Mouse (Mus musculus) testis, postnatal 10 days (tissue): Measurements from ENCODE around the gene Foxk2.
A peak's percentile ranks its signal among the peaks of the same experiment; 100 is the strongest.

Experiments
- DNase-seq: peaks from one replicate; pipeline ENCODE4 v3.0.0; 2021; ENCODE audit warnings: low spot score

Foxk2 gene

DNA sequence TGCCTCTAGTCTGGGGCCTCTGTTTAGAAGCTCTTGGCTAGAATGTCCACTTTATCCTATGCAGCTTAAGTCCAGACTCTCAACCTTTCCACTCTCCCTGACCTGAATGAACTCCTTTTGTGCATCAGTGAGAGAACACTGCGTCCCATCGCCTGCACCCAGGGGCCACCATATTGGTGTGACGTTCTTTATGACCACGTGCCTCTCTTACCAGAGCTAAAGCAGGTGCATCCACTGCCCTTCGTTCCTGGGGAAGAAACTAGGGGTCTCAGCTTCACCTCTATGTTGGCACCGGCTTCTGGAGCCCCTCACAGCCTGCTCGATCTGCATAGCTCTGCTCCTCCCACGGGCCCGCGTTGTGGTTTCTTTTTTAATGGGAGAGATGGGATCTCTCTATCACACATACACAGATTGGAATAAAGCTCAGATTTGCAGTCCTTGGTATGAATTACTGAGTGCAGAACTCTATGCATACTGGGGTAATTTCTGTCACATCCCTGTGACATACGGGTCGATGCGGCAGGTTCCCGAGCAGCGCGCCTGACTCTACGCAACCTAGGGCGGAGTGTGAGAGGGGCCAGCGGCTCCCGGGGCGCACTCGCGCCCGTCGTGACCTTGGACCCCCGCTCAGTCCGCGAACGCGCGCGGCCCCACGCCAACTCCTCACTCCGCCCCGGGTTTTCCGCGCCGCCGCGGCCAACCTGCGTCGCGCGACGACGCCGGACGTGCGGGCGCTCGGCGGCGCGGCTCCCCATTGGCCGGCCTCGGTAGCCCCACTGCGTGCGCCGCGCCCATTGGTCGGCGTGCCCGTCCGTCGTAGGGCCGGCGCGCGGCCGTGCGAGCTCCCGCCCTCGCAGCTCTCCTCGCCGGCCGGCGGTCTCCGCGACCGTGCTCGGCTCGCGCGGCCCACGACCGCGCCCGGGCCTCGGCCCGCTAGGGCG, at the start of gene Foxk2:
Gene Foxk2, plus strand, starts transcription at position 831 of the 941 bp plus-strand sequence.
- peak; percentile 97 for DNase-seq

DNA sequence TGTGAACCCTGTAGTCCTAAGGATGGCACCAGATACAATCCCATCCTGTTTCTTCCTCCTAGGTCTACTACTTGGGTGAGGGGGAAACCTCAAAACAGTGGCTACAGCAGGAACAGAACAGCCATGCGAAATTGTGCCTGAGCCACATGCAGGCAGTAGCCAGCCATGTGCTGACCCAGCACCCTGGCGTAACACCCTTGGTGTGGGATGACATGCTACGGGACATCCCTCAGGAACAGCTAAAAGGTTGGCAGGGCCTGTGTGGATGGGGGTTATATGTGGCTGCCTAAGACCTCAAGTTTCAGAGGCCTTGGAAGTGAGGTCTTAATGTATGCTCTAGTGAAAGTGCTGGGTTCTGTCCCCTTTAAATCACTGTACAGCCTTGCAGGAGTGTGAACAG, 43.0 kb upstream of the Foxk2 start:
- no peak for DNase-seq

DNA sequence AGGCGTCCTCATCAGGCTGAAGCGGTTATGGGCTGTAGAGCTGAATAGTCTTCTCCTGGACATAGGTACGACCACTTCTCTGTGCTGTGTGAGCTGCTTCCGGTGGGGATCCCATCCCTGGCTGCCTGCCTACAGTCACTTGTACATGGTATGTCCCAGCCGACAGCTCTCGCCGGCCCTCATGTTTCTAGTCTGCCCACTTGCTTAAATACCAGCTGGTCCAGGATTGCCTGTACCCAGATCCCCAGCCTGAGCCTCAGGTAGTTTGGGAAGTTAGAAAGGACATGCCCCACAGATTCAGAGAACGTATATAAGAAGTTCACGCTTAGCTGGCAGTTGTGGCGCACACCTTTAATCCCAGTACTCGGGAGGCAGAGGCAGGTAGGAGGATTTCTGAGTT, 40.0 kb upstream of the Foxk2 start:
- no peak for DNase-seq

DNA sequence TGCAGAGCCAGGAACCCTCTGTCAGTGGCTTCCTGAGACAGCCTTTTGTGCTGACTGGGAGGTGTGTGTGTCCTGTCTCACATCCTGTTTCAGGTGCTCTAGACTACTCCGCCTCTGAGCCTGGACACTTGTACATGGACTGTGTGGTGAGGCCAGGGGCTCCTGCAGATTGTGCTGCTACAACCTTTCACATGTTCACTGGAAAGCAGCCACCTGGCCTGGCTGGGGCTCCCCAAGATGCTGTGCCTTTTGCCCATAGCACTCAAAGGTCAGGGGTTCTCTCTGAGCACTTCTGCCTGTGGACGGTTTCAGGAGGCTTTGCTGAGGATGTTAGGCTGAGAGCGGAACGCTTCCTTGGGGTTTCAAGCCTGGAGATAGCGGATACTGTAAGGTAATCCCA, 39.0 kb upstream of the Foxk2 start:
- no peak for DNase-seq

DNA sequence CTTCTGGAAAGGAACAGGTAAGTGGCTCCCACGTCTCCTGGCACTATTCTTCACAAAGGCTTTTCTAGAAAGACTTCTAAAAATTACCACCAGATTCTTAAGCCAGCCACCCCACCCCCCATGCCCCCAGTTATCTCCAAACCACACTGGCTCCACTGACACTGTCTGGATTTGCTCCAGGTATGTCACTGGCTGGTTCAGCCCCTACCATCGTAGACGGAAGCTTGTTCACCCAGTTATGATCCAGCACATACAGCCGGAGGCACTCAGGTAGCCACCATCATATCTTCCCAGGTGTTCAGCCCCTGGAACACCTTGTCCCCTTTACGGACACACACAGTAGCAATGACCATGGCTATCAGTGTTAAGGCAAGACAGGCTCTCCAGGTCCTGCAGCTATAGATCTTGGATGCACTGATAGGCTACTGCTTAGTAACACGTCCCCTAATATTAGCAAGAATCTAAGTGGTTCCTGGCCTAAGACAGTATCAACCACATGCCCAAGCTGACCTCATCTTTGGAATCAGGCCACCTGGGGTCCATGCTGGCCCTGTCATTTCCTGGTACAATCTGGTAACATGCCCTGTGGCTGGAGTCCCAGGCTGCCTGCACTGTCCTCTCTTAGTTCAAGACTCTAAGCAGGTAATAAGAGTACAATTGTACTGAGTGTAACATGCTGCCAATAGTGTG, 38.3 kb upstream of the Foxk2 start:
- no peak for DNase-seq

DNA sequence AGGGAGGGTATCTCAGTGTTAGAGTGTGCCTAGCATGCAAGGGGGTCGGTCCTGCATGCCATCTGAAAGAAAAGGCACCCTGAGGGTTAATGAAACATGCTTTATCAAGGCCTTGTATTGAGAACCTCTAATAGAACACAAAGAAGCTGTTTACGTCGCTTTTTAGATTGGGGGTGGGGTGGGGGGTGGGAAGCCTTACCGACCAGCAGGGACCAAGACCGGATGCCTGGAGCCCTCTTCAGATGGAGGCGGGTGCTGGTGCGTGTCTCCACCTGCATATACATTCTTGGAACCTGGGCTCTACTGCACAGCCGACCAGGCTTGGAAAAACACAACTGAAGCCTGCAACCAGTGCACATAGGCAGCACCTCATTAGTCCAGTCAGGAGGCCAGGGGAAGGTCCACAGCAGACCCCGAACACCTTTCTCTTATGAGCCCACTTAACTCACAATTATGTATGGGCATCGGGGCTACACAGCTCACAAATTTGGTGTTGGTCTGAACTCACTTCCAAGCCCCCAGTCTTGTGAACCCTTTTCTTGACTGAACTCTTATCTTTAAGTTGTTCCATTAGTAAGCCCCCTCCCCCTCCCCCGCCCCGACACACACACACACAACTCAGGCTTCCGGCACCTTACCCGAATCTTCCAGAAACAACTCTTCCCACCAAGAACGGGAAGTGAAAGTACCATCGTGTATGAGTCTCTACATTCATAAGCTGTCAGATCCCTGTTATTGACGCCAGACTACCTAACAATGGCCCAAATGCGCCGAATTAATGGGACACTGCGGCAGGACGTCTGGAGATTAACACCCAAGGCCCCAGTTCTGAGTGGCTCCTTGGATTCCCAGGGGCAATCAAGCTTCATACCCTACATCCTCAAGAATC, 31.4 kb upstream of the Foxk2 start:
- no peak for DNase-seq

DNA sequence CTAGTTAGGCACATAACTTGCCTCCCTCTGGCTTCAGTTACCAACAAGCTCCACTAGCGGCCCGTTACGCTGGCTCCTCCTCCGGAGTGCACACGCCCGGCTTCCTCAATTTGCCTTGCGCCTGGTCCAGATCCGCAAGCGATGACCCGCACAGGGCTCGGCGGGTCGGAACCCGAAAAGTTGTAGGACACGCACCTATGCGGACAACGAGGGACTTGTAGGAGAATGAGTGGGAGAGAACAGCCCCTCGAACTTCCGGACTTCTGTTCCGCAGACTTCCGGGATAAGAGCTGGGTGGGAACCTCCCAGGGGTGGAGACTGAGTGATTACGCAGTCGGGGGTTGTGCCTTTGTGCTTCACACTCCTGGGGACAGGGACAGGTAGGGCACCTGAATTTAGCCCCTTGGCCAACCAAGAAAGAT, 30.8 kb upstream of the Foxk2 start, which contains the start of gene Cybc1:
Gene Cybc1, minus strand, starts transcription at position 305 of the 422 bp plus-strand sequence.
- DNase-seq, result peak; percentile 72

DNA sequence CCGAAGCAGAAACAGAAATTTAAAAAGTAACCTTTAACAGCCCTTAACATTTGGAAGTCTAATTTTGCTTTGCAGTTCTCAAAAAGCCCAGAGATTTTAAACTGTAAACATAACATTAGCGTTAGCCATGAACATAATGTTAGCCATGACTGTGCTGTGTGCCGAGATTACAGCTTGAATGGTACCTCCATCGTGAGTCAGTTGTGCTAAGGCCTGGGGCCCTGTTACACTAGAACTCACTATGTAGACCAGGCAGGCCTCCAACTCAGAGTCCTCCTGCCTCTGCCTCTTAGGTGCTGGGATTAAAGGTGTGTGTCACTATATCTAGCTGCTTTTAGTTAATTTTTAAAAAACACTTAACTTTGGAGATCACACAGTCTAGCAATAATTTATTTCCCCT, 28.6 kb upstream of the Foxk2 start:
- no peak for DNase-seq

DNA sequence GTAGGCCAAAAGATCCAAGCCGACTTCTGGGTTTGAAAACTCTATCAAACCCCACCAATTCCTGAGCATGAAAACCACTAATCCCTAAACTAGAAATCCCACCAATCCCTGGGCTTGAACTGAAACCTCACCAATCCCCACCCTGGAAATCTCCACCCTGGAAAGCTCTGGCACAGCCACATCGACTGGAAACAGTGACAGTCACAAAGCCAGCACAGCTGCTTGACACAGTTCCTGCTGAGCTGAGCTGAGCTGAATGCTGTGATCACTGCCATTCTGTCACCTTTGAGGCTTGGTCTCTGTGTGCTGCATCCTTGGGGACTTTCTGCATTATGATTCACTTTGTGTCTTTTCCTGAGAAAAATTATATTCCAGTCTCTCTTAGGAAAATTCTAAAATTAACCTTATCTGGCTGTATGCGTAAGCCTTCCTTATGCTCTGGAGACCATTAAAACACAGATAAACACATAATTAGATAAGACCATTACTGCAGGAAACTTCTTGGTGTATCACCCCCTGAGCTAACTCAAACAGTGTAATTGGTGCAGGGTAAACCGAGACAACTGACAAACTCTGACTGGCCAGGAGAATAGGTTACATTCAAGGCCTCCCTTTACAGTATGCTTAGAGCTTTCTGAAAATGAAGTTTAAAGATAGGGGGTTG, 28.0 kb upstream of the Foxk2 start:
- DNase-seq, result no peak

DNA sequence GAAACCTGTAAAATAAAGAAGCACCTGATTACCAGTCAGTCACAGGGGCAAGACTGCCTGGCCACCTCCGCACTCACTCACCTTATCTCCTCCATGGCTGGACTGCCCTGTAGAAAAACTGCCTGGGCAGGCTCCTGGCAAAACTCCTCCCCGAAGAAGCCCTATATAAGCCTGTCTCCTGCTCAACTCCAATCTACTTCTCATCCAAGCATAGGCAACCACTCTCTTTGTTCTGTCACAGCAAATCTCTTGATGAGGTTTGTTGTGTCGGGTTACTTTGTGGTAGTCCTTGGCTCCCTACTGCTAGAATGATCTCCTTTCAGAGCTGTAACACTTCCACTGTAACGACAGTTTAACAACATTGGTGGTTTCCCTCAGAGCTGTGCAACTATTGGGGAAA, 27.1 kb upstream of the Foxk2 start:
- DNase-seq, result no peak

DNA sequence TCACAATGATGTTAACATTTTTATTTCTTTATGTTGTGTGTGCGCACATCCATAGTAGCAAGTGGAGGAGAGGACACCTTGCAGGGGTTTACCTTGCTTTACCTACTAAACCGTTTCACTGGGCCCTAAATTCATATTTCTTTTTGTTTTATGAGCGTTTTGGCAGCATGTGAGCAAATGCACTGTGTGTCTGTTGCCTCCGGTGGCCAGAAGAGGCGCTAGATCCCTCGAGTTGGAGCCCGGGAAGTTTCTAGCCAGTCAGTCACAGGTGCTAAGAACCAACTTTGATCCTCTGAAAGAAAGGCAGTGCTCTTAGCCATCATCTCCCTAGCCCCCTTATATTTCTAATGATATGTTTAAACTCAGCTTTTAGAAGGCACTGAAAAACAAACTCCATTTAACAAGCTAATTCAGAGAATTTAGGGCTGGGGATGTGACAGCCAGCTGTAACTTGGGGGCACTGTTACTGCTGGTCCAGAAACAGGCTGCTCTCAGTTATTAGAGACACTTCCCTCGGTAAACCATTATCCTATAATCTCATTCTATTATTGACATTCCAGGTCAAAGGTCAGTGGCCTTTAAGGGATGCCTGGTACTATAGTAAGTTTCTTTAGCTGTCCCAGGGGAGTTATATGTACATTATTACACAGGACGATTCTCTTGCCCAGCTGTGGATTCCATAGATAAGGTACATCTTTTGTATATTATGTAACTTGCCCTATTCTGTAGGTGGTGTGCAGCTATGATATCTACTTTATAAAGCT, 24.1 kb upstream of the Foxk2 start:
- DNase-seq, result peak; percentile 70

DNA sequence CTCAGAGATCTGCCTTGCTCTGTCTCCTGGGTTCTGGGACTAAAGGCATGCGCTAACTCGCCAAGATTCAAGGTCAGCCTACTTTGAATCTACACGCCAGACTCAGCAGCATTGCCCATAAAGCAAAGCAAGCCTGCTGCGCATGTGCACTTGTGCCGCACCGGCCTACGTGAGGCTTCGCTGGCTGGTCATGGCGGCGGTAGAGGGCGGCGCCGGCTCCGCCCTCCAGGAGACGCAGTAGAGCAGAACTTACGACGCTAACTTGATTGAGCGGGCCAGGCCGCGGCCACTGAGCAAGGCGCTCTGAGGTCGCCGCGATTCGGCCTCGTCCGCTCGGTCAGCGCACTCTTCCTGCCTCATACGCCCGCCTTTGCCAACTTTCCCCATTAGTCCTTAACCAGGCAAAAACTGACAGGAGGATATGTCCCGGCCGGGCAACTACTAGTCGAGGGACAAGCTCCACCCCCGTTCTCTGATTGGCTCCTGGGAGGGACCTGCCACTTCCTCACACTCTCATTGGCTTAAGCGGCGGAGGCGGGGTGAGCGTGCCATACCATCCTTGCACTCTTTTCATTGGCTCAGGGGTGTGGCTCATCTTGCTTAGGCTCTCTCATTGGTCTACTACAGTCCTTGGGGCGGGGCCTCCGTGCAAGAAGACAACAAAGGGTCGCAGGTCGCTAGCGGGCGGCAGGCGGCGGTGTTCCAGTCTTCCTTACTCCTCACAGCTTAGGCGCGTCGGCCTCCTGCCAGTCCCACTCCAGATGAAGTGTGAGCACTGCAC, 23.0 kb upstream of the Foxk2 start, which contains the start of gene Narf:
Gene Narf, plus strand, starts transcription at position 690 of the 781 bp plus-strand sequence.
- DNase-seq, result peak; percentile 98

DNA sequence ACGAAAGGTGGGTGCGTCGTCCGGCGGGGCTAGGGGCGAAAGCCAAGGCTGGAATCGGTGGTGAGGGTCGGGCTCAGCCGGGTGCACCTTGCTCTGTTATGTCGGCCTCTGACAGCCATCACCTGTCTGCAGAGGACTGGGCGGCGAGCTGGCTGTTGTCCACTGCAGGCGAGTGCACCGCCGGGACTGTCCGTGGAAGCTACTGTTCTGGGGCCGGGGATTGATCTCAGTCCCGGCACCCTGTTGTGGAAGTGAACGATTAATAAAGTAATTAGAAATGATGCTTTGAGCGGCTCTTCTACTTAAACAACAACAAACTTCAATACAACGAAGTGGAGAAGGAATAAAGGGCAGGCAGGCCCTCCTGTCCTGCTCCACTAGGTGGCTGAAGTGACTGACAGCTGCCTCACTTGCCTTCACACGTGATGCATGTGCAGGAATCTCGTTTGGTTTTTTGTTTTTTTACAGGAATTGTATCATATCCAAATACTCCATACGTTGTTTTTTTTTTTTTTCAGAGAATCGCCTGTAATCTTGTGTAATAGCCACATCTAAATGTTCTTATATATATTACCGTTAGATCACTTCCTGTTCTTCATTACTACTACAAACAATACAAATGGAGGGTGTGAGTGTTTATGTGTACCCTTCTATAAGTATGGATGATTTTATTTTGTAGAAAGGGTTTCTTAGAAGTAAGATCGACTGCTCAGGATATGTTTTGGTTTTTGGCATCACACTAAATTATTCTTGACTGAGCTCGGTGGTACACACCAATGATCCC, 22.3 kb upstream of the Foxk2 start:
- DNase-seq, result no peak

DNA sequence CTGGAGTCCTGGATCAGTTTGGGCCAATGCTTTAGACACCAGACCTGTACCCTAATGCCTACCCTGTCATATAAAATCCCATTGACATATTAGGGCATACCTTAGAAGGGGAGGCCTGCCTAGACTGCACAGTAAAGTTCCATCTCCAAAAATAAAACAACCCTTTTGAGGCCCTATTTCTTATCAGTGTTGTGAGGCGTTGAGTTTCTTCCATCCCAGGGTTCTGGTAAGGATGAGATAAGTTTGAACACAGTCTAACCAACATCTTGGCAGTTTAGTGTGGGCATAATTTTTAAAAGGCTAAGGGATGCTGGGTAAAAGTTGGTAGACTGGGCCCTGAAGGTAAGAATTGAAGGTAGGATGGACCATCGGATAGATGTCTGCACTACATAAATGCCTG, 20.1 kb upstream of the Foxk2 start:
- DNase-seq, result no peak

DNA sequence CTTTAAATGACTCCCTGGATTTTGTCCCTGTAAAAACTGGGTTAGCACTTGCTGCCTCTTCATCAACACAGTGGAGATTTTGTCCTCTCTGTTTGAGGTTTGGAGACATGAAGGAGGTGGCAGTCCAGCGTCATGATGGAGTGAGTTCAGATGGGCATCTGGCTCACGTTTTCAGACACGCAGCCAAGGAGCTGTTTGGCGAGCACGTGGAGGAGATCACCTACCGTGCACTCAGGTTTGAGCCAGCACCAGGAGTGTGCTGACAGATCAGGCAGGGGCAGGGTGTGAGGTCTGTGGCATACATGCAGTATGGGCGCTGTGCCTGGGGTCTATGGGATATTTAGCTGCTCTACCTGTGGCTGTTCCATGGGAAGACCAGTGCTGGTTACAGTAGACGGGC, 9.6 kb upstream of the Foxk2 start:
- DNase-seq, result no peak

DNA sequence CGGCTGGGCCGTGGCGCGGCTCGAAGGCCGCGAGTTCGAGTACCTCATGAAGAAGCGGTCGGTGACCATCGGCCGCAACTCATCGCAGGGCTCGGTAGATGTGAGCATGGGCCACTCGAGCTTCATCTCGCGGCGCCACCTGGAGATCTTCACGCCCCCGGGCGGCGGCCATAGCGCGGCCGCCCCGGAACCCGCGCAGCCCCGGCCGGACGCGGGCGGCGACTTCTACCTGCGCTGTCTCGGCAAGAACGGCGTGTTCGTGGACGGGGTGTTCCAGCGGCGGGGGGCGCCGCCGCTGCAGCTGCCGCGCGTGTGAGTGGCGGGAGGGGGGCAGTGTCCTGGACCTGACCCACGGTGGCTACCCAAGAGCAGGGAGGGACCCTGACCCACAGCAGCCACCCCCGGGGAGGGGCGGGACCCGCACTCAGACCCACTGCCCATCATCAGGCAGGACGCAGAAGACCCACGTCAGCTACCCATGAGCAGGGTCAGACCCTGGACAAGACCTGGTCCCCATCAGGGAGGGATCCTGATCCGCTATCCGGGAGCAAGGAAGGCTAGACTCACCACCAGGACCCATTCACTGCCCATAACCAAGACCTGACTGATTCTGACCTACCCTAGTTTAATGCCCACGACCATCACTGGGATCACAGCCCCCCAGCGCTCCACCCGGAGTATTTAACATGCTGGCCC, 569 bp downstream of the Foxk2 start:
- peak; percentile 66 for DNase-seq

DNA sequence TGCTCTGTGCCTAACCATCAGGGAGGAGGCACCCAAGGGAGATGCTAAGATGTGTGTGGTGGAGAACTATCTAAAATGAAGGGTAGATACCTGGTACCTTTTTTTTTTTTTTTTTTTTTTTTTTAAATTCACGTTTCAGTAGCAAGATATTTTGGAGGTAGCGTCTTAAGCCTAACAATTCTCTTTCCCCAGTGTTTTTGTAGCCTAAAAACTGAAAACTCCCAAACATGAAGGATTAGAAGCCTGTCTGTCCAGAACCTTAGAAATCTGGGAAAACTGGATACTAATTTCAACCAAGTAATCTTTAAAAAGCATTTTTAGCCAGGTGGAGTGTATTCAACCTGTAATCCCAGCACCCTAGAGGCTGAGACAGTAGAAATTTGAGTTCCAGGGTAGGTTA, 1.3 kb downstream of the Foxk2 start:
- DNase-seq, result no peak

DNA sequence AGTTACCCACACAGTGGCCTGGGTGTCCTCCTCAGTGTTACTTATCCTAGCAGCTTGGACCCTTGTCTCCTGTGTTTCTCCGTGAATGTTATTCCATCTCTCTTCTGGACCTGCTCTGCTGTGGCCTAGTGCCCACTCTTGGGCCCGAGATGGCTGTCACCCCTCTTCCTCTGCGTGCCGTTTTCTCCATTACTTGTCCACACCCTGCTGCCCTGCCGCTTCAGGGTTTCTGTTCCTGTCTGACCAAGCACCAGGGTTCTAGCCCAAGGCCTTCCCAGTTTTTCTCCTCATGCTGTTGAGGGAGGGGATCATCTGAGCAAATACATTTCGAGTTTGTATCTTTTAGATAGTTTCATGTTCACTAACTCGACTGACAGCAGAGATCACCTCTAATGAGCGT, 17.7 kb downstream of the Foxk2 start:
- no peak for DNase-seq

DNA sequence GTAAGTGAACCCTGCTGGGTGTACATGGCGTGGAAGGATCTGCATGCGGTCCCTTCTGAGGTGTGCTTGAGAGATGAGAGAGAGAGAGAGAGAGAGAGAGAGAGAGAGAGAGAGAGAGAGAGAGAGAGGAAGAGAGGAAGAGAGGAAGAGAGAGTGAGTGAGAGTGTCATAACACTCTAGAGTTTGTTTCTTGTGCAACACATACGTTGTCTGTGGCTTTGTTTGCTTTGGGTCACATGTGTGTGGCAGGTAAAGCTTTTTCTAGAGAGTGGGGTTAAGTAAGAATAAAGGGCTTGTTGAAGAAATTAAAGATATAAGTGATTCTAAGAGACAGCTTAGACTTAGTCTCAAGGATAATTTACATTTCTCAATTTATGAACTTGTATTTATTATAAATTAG, 18.2 kb downstream of the Foxk2 start:
- DNase-seq, result no peak
